Mouse (Mus musculus): ENCODE measurements around the gene Xrra1.
"Not testable (repeated sequence)": the region's sequence is repeated elsewhere in the genome, so short reads cannot be mapped to it uniquely, and the experiment has no call there.

Xrra1 gene

DNA sequence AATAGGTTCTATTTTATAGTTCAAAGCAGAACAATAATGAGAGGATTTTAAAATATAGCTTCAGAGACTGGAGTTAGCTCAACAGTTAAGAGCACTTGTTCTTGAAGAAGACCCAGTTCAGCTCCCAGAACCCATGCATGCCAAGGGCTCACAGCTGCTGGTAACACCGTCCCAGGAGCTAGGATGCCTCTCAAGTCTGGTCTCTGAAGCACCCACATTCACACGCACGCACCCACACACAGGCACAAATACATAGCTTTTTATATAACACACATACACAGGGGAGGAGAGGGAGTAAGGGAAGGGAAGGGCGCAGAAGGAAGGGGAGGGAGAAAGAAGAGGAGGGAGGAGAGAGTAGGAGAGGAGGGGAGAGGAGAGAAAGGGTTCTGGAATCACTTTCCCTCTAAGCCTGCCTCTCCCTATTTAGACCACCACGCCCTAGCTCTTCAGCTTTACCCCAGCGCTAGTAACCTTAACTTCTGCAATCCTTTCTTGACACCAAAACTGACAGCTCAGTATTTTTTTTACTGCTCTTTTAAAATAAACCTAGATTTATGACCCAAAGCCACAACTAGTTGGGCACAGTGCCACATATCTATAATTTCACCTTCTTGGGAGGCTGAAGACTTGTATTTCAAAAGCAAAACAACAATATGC lies 94.7 kb downstream of the Xrra1 start:
- DNase-seq (ENCODE audit: low spot score in 2 of 2): peak; percentile 57 to 64

GRCm38 (mm10) chr7:99954212-99954611 lies 95.3 kb downstream of the Xrra1 start:
- DNase-seq (ENCODE audit: low spot score in 2 of 2): no peak

- DNase-seq (ENCODE audit: low spot score in 2 of 2): no peak
These were observed 97.2 kb downstream of the Xrra1 start for GRCm38 (mm10) chr7:99956095-99956494.

GRCm38 (mm10) chr7:99957226-99957965 lies 98.5 kb downstream of the Xrra1 start:
- no peak for DNase-seq (ENCODE audit: low spot score in 2 of 2)

- not testable (repeated sequence) for DNase-seq (ENCODE audit: low spot score in 2 of 2)
These were observed 101.7 kb downstream of the Xrra1 start for GRCm38 (mm10) chr7:99960571-99960970.

- no peak for DNase-seq (ENCODE audit: low spot score in 2 of 2)
These were observed 102.6 kb downstream of the Xrra1 start for GRCm38 (mm10) chr7:99961518-99961917.

- DNase-seq (ENCODE audit: low spot score in 2 of 2): no peak
These were observed 103.8 kb downstream of the Xrra1 start for GRCm38 (mm10) chr7:99962536-99963236.

- no peak for DNase-seq (ENCODE audit: low spot score in 2 of 2)
These were observed 104.4 kb downstream of the Xrra1 start for GRCm38 (mm10) chr7:99963237-99963860.

GRCm38 (mm10) chr7:99965020-99965841 lies 106.3 kb downstream of the Xrra1 start:
- DNase-seq (ENCODE audit: low spot score in 2 of 2): peak; percentile 48 to 59

DNA sequence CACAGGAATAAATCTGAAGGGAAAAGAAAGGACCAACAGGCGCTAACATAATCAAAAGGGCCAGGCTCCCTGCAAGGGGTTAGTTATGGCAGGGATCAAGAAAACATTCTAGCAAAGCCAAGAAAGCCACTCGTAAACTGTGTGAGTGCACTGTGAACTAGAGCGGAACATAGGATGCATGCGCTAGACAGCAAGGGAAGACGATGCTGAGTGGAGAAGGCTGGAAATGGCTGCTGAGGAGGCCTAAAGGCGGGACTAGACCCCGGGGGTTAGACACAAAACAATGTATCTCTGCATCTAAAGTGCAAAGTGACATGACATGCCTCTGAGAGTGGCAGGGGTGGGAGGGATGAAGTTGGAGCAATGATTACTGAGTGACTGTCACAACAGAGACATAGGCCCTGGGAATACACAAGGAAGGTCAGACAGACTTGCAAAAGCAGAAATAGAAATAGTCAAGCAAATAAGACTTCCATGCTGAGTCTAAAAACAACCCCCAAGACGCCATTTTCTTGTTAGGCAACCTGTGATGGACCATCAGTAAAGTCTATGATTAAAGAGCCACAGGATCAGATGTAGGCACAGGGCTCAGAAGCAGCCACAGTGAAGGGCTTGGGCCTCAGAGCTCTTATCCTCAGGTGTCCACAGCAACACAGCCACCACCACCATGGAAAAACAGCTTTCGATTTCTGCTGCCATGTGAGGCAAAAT lies 107.2 kb downstream of the Xrra1 start:
- no peak for DNase-seq (ENCODE audit: low spot score in 2 of 2)

Data from frontal cortex, postnatal 14 days (tissue).